9 mouse cellular contexts compared by ENCODE assay signal in genomic region chr2:119760251-119760650, GRCm38 (mm10). TPM values are rescaled to one million over a fixed set of nuclear protein-coding genes. Genes with fewer than 3 reads are reported as not detected.
A peak's percentile ranks its signal among the peaks of the same experiment; 100 is the strongest.
DNase-seq lines count a peak whose midpoint lies in the region; ATAC-seq and TF ChIP-seq lines count a peak whose summit lies in the region.
"Had no signal": no experiment of that assay in that cellular context is flagged by ENCODE, and none has a peak within 500 bp of the region (broad histone marks: within the 10 kb centered on the region; RNA-seq: fewer than 3 reads in every experiment).

Gene Ltk, minus strand, starts transcription at chr2:119760431.

- peak within 1 kb of the TSS; percentile 67 for H3K4me3 ChIP-seq in heart, embryonic 12.5 days
- H3K4me3 ChIP-seq in lung, postnatal 0 days (ENCODE audit: low read depth, low read length), result 0 out of 2 replicates have a peak within 1 kb of the TSS, but pooled peaks have one; percentile 63
- 0 out of 2 replicates have a peak within 1 kb of the TSS, but pooled peaks have one; percentile 58 for H3K4me3 ChIP-seq in forebrain, postnatal 0 days (ENCODE audit: low read depth, low read length)
- H3K4me3 ChIP-seq in neural tube, embryonic 14.5 days (ENCODE audit: low read depth, low read length), result peak within 1 kb of the TSS; percentile 54; the same call in 1 of the 2 replicates

- H3K4me1 ChIP-seq in heart, embryonic 12.5 days (replicated peaks), result peaks cover 19% of the 10 kb centered on the region
- H3K4me1 ChIP-seq in lung, postnatal 0 days (ENCODE audit: insufficient read depth, low read depth, low read length), result peaks cover 6% of the 10 kb centered on the region; the same call in 1 of the 2 replicates
- H3K4me1 ChIP-seq in forebrain, postnatal 0 days (ENCODE audit: insufficient read depth), result peaks cover 5% of the 10 kb centered on the region; the same call in 1 of the 2 replicates
- H3K4me1 ChIP-seq in neural tube, embryonic 14.5 days (ENCODE audit: control insufficient read depth, insufficient read depth, low read length), result peaks cover 13% of the 10 kb centered on the region

- peaks cover 20% of the 10 kb centered on the region for H3K36me3 ChIP-seq in heart, embryonic 12.5 days
- no peaks in the 10 kb centered on the region for H3K36me3 ChIP-seq in lung, postnatal 0 days (ENCODE audit: insufficient read depth, low read length)
- peaks cover 15% of the 10 kb centered on the region; the same call in 1 of the 2 replicates for H3K36me3 ChIP-seq in forebrain, postnatal 0 days (ENCODE audit: insufficient read depth)
- H3K36me3 ChIP-seq in neural tube, embryonic 14.5 days (ENCODE audit: control insufficient read depth, insufficient read depth, low read length), result peaks cover 11% of the 10 kb centered on the region; the same call in 1 of the 2 replicates

- no peak for ATAC-seq in heart, embryonic 12.5 days (ENCODE audit: insufficient number of reproducible peaks, low FRiP score)
- no peak for ATAC-seq in lung, postnatal 0 days
- no peak for ATAC-seq in forebrain, postnatal 0 days
- no peak for ATAC-seq in neural tube, embryonic 14.5 days (ENCODE audit: low read depth)

- no peaks in the 10 kb centered on the region for H3K9me3 ChIP-seq in heart, embryonic 12.5 days (replicated peaks)
- no peaks in the 10 kb centered on the region for H3K9me3 ChIP-seq in lung, postnatal 0 days (ENCODE audit: low read length)
- no peaks in the 10 kb centered on the region for H3K9me3 ChIP-seq in forebrain, postnatal 0 days (ENCODE audit: low read length)
- H3K9me3 ChIP-seq in neural tube, embryonic 14.5 days (ENCODE audit: control insufficient read depth, low read length), result no peaks in the 10 kb centered on the region

- H3K27ac ChIP-seq in heart, embryonic 12.5 days (ENCODE audit: poor library complexity, severe bottlenecking), result no peak within 1 kb of the TSS
- H3K27ac ChIP-seq in lung, postnatal 0 days (ENCODE audit: low read length), result no peak within 1 kb of the TSS
- no peak within 1 kb of the TSS for H3K27ac ChIP-seq in forebrain, postnatal 0 days (ENCODE audit: low read depth, low read length)
- H3K27ac ChIP-seq in neural tube, embryonic 14.5 days (ENCODE audit: low read depth, low read length), result no peak within 1 kb of the TSS

- no peak within 1 kb of the TSS for H3K9ac ChIP-seq in heart, embryonic 12.5 days
- H3K9ac ChIP-seq in lung, postnatal 0 days (replicated peaks; ENCODE audit: low read depth), result no peak within 1 kb of the TSS
- no peak within 1 kb of the TSS for H3K9ac ChIP-seq in forebrain, postnatal 0 days
- H3K9ac ChIP-seq in neural tube, embryonic 14.5 days (replicated peaks; ENCODE audit: low read depth, low read length), result no peak within 1 kb of the TSS

- H3K27me3 ChIP-seq in heart, embryonic 12.5 days (replicated peaks), result peaks cover 66% of the 10 kb centered on the region
- peaks cover 15% of the 10 kb centered on the region for H3K27me3 ChIP-seq in lung, postnatal 0 days (replicated peaks; ENCODE audit: insufficient read depth, low read length)
- peaks cover 29% of the 10 kb centered on the region for H3K27me3 ChIP-seq in forebrain, postnatal 0 days (ENCODE audit: insufficient read depth, low read length)
- H3K27me3 ChIP-seq in neural tube, embryonic 14.5 days (ENCODE audit: control insufficient read depth, insufficient read depth, low read length), result peaks cover 35% of the 10 kb centered on the region

- TF ChIP-seq CTCF in lung, postnatal 0 days (IDR thresholded peaks at IDR 0.05), result no peak
- no peak for TF ChIP-seq CTCF in forebrain, postnatal 0 days (IDR thresholded peaks at IDR 0.05; ENCODE audit: low read depth)

- no peak for DNase-seq in heart, adult 8-10 months (ENCODE audit: low spot score)
- DNase-seq in lung, postnatal 0 days (ENCODE audit: low spot score), result no peak
- no peak for DNase-seq in lung, postnatal 14 days
- no peak for DNase-seq in forebrain, postnatal 0 days
- no peak for DNase-seq in kidney, postnatal 14 days
- no peak for DNase-seq in gastrocnemius, adult 18-20 months (ENCODE audit: low spot score)
- DNase-seq: thymus, adult 18-20 months had no signal

- WGBS in heart, embryonic 12.5 days, result 8% methylated on average over 9 of the region's 9 CpGs
- WGBS in lung, postnatal 0 days, result 13% methylated on average over 9 of the region's 9 CpGs
- 20% methylated on average over 9 of the region's 9 CpGs for WGBS in forebrain, postnatal 0 days
- 10% methylated on average over 9 of the region's 9 CpGs for WGBS in neural tube, embryonic 14.5 days

- TF ChIP-seq EP300 in lung, postnatal 0 days (IDR thresholded peaks at IDR 0.05), result no peak

- H3K4me2 ChIP-seq in heart, embryonic 12.5 days, result peak within 1 kb of the TSS; percentile 96; the same call in 1 of the 2 replicates
- H3K4me2 ChIP-seq in lung, postnatal 0 days (replicated peaks; ENCODE audit: low read depth, low read length), result no peak within 1 kb of the TSS
- H3K4me2 ChIP-seq in forebrain, postnatal 0 days (ENCODE audit: low read depth), result no peak within 1 kb of the TSS
- H3K4me2 ChIP-seq in neural tube, embryonic 14.5 days (ENCODE audit: low read depth, low read length), result no peak within 1 kb of the TSS

RNA-seq across cellular contexts. Expression of gene Ltk, which starts in this region (rescaled TPM):
- 0.13 and 0.17 TPM in 2 replicates for polyA plus RNA-seq in heart, embryonic 12.5 days (2016; fragmentation: Nextera tagmentation; extraction: Ambion mirVana)
- total RNA-seq in heart, adult 8-10 months (2022), result not detected
- polyA plus RNA-seq in lung, postnatal 0 days (2015; fragmentation: Nextera tagmentation; extraction: Ambion mirVana), result 0.79 and 1.3 TPM in 2 replicates
- 1.3 and 1.7 TPM in 2 replicates for total RNA-seq in forebrain, postnatal 0 days (2014; rRNA removed)
- polyA plus RNA-seq in forebrain, postnatal 0 days (2015; fragmentation: Nextera tagmentation; extraction: Ambion mirVana), result 0.48 and 0.56 TPM in 2 replicates
- polyA plus RNA-seq in neural tube, embryonic 14.5 days (2014; fragmentation: Nextera tagmentation; extraction: Ambion mirVana), result 1.8 and 2.2 TPM in 2 replicates
- not detected for total RNA-seq in gastrocnemius, adult 18-20 months (2021)
